Mouse (Mus musculus): ENCODE data around the gene Armh3. TPM values are rescaled to one million over a fixed set of nuclear protein-coding genes. Genes with fewer than 3 reads are reported as not detected.
A peak's percentile ranks its signal among the peaks of the same experiment; 100 is the strongest.

Armh3 gene
- 10 to 100 TPM; 19.0 to 20.6 TPM for total RNA-seq (2021)
- long read RNA-seq, experiment 1, transcript Armh3-201 (26 exons, 3,676 nt), result major isoform, 5 of 10 reads
- long read RNA-seq, experiment 1, partial matches to known transcripts, result 3 of 10 reads
- long read RNA-seq, experiment 1, other reads (novel, unspliced or antisense), result 2 of 10 reads
- long read RNA-seq, experiment 2, transcript Armh3-201 (26 exons, 3,676 nt), result major isoform, 7 of 16 reads
- long read RNA-seq, experiment 2, partial matches to known transcripts, result 6 of 16 reads
- long read RNA-seq, experiment 2, other reads (novel, unspliced or antisense), result 2 of 16 reads

- Histone ChIP-seq H3K27ac (peak within 1 kb of the TSS; percentile 97), H3K4me3 (peak within 1 kb of the TSS; percentile 93)
- TF ChIP-seq CTCF (conservative IDR thresholded peaks at IDR 0.05), result no peak
- DNase-seq (ENCODE audit: low spot score in 2 of 2), result peak; percentile 91 to 95
Observed at GRCm38 (mm10) chr19:45997785-45998693, at the start of gene Armh3. Gene Armh3 (minus strand): TSS chr19:45998488.

GRCm38 (mm10) chr19:46047426-46047825, 49.1 kb upstream of the Armh3 start:
- Histone ChIP-seq H3K27ac (no peak overlapping the region), H3K4me3 (no peak overlapping the region)
- TF ChIP-seq CTCF (conservative IDR thresholded peaks at IDR 0.05), result no peak
- DNase-seq (ENCODE audit: low spot score in 2 of 2), result no peak

GRCm38 (mm10) chr19:46046621-46047025, 48.3 kb upstream of the Armh3 start:
- H3K4me3 ChIP-seq, result no peak overlapping the region
- H3K27ac ChIP-seq, result no peak overlapping the region; the same call in 1 of the 2 replicates
- TF ChIP-seq CTCF (conservative IDR thresholded peaks at IDR 0.05), result no peak
- no peak for DNase-seq (ENCODE audit: low spot score in 2 of 2)

DNA sequence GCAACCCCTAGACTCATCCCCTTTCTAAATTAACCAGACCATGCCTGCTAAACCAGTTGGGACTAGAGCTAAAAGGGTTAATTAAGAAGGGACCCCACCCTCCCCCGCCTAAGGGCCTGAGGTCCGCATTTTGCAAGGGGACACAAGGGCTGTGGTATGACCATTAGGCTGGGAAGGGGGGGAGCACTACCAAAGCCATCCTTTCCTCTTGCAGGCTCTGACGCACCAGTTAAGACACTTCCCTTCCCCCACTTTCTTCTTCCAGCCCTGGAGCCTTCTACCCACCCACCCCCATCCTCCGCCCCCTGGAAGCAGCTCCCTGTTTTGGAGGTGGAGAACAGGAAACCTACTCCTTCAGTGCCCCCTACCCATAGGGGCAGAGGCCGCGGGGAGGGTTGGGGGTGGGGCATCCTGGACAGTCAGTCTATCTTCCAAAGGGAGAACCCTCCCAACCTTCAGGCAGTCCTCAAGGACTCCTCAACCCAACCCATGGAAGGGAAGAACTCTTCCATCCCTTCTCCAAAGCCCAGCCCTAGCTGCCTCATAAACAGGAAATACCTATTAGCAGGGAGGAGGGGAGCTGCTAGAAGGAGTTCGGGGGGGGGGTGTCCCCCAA, 47.5 kb upstream of the Armh3 start:
- peak overlapping the region; percentile 96 for H3K27ac ChIP-seq
- H3K4me3 ChIP-seq, result peak overlapping the region; percentile 82
- DNase-seq (ENCODE audit: low spot score in 2 of 2), result peak; percentile 39 to 71
- no peak for TF ChIP-seq CTCF (conservative IDR thresholded peaks at IDR 0.05)

- TF ChIP-seq CTCF (conservative IDR thresholded peaks at IDR 0.05), result no peak
- Histone ChIP-seq H3K27ac (peak within 1 kb of the TSS; percentile 96), H3K4me3 (peak within 1 kb of the TSS; percentile 82)
- peak; percentile 80 to 85 for DNase-seq (ENCODE audit: low spot score in 2 of 2)
Observed at GRCm38 (mm10) chr19:46044993-46045695, 46.9 kb upstream of the Armh3 start, which contains the start of gene Ldb1. Gene Ldb1 (minus strand): TSS chr19:46045214.

GRCm38 (mm10) chr19:46044271-46044992, 46.1 kb upstream of the Armh3 start, which contains the start of gene Pprc1:
Gene Pprc1 (plus strand): TSS chr19:46044886.
- no peak for TF ChIP-seq CTCF (conservative IDR thresholded peaks at IDR 0.05)
- no peak for DNase-seq (ENCODE audit: low spot score in 2 of 2)
- H3K27ac ChIP-seq, result peak within 1 kb of the TSS; percentile 96
- peak within 1 kb of the TSS; percentile 82 for H3K4me3 ChIP-seq

GRCm38 (mm10) chr19:46043380-46043779, 45.1 kb upstream of the Armh3 start:
- DNase-seq (ENCODE audit: low spot score in 2 of 2), result no peak
- no peak for TF ChIP-seq CTCF (conservative IDR thresholded peaks at IDR 0.05)

GRCm38 (mm10) chr19:46042476-46043011, 44.3 kb upstream of the Armh3 start:
- Histone ChIP-seq H3K27ac (peak overlapping the region; percentile 96), H3K4me3 (peak overlapping the region; percentile 82)
- DNase-seq (ENCODE audit: low spot score in 2 of 2), result peak; percentile 63 to 79
- TF ChIP-seq CTCF (conservative IDR thresholded peaks at IDR 0.05), result no peak

More at GRCm38 (mm10) chr19:46043380-46043779, 45.1 kb upstream of the Armh3 start:
- peak overlapping the region; percentile 82 for H3K4me3 ChIP-seq
- peak overlapping the region; percentile 96 for H3K27ac ChIP-seq

DNA sequence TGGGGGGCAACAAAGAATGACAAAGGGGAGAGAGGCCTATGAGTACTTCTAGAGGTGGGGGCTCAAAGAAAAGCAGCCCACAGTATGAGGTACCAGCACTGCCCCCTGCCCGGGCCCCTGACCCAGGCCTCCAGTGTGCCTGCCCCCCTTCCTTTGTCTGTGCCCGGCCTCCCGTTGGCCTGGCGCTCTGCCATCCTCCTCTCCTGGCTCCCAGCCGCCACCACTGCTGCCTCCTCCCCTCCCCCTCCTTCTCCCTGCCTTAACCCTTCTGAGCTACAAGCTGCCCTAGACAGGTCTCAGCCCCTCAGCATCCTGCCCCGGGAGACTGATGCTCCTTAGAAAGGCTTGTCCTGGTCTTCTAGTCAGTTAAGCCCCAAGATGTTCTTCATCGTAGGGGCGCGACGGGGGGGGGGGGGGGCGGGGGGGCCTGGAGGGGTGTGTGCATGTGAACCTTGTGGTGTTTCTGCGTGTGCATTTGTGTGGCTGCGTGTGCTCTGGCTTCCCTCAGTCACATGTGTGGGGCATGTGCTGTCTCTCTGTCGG, 43.7 kb upstream of the Armh3 start:
- Histone ChIP-seq H3K4me3 (peak overlapping the region; percentile 82), H3K27ac (peak overlapping the region; percentile 96)
- TF ChIP-seq CTCF (conservative IDR thresholded peaks at IDR 0.05), result no peak
- DNase-seq (ENCODE audit: low spot score in 2 of 2), result peak; percentile 80 to 83

DNA sequence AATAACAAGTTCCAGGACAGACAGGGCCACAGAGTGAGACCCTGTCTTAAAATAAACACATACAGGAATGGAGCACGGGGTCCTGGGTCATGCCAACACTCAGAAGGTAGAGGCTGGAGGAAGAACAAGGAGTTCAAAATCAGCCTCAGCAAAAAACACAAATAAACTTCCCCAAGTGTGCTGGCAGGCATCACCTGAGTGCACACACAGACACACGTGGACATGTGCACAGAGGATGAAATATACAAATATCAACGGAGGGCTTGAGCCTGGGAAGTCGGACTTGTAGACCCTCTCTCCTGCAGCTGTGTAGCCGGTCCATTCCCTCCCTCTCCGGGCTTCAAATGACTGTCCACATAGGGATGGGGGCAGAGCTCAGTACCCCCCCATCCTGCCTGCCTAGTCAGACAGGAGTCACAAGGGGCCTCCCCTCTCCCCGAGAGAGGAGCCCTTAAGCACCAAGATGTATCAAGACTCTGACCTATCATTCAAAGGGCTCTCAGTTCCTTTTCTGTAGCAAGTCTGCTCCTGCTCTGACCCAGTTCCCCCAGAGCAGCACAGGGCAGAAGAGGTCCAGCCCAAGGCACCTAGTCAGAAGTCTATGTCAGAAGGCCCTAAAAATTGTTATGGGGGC, 43.1 kb upstream of the Armh3 start:
- H3K4me3 ChIP-seq, result peak overlapping the region; percentile 82

More for the DNA sequence above, 43.1 kb upstream of the Armh3 start:
- no peak for DNase-seq (ENCODE audit: low spot score in 2 of 2)
- peak overlapping the region; percentile 96 for H3K27ac ChIP-seq
- TF ChIP-seq CTCF (conservative IDR thresholded peaks at IDR 0.05), result no peak
